Mouse (Mus musculus) heart, postnatal 0 days (tissue): ENCODE results near the gene Dhdh.

Source experiments
- CTCF ChIP-seq: IDR thresholded peaks from 2 replicates; pipeline ENCODE4 v1.5.1; 2016; ENCODE audit warnings: antibody characterized with exemption, control low read depth, low read depth
- EP300 ChIP-seq: IDR thresholded peaks from 2 replicates; pipeline ENCODE4 v1.6.1; 2016; ENCODE audit warnings: antibody characterized with exemption, low read depth

GRCm38 (mm10) chr7:45455932-45456696, 32.5 kb downstream of the Dhdh start:
- TF ChIP-seq EP300 = no peak
- TF ChIP-seq CTCF = no peak
